In genomic region chr6:83506258-83507167, GRCm38 (mm10) we compare ENCODE assay signal across 8 mouse cellular contexts. TPM values are rescaled to one million over a fixed set of nuclear protein-coding genes. Genes with fewer than 3 reads are reported as not detected.
DNase-seq lines count a peak whose midpoint lies in the region; ATAC-seq and TF ChIP-seq lines count a peak whose summit lies in the region.

Gene Dguok (minus strand): TSS chr6:83506969.

- under 1% methylated on average over 54 of the region's 54 CpGs for WGBS in kidney, embryonic 14.5 days
- WGBS in limb, embryonic 15.5 days, result under 1% methylated on average over 54 of the region's 54 CpGs

- H3K27ac ChIP-seq in bone marrow macrophage, adult 2 months (ENCODE audit: insufficient read depth, low read depth, low read length), result peak within 1 kb of the TSS; percentile 97
- H3K27ac ChIP-seq in embryonic fibroblast, embryonic 13.5 days (ENCODE audit: insufficient read depth, low read length), result peak within 1 kb of the TSS; percentile 87
- peak within 1 kb of the TSS; percentile 94 for H3K27ac ChIP-seq in kidney, embryonic 14.5 days (ENCODE audit: low read depth, low read length)
- H3K27ac ChIP-seq in limb, embryonic 15.5 days, result peak within 1 kb of the TSS; percentile 98

- H3K4me1 ChIP-seq in bone marrow macrophage, adult 2 months (ENCODE audit: control insufficient read depth, insufficient read depth, low read length), result peaks cover 35% of the 10 kb centered on the region
- no peaks in the 10 kb centered on the region; the same call in 1 of the 2 replicates for H3K4me1 ChIP-seq in embryonic fibroblast, embryonic 13.5 days (ENCODE audit: control insufficient read depth, insufficient read depth, low read length)
- H3K4me1 ChIP-seq in kidney, embryonic 14.5 days (ENCODE audit: control insufficient read depth, insufficient read depth, low read length), result peaks cover 6% of the 10 kb centered on the region; the same call in 1 of the 2 replicates
- peaks cover 9% of the 10 kb centered on the region for H3K4me1 ChIP-seq in limb, embryonic 15.5 days

- peak; percentile 94 for DNase-seq in A20 (ENCODE audit: low read depth, low spot score)
- DNase-seq in heart, adult 9 months (ENCODE audit: low spot score in 2 of 2), result peak; percentile 98 to 99
- DNase-seq in monocyte, adult 2 months (ENCODE audit: low read depth in 1 of 2, low spot score in 2 of 2), result peak; percentile 95 to 96
- DNase-seq in spleen, postnatal 36 days (ENCODE audit: low spot score in 2 of 2), result peak; percentile 99

- H3K36me3 ChIP-seq in kidney, embryonic 14.5 days (ENCODE audit: control insufficient read depth, insufficient read depth, low read length), result no peaks in the 10 kb centered on the region
- H3K36me3 ChIP-seq in limb, embryonic 15.5 days, result peaks cover 3% of the 10 kb centered on the region; the same call in 1 of the 2 replicates

- peak within 1 kb of the TSS; percentile 72 for H3K4me2 ChIP-seq in kidney, embryonic 14.5 days (replicated peaks; ENCODE audit: low read depth, low read length)
- peak within 1 kb of the TSS; percentile 71 for H3K4me2 ChIP-seq in limb, embryonic 15.5 days

- no peaks in the 10 kb centered on the region for H3K9me3 ChIP-seq in kidney, embryonic 14.5 days (ENCODE audit: control insufficient read depth, low read length)
- H3K9me3 ChIP-seq in limb, embryonic 15.5 days, result no peaks in the 10 kb centered on the region

- peak within 1 kb of the TSS; percentile 79 for H3K4me3 ChIP-seq in bone marrow macrophage, adult 2 months (ENCODE audit: insufficient read depth, low read length)
- H3K4me3 ChIP-seq in embryonic fibroblast, embryonic 13.5 days (ENCODE audit: insufficient read depth, low read length), result peak within 1 kb of the TSS; percentile 59
- H3K4me3 ChIP-seq in kidney, embryonic 14.5 days (ENCODE audit: low read length), result peak within 1 kb of the TSS; percentile 81
- H3K4me3 ChIP-seq in limb, embryonic 15.5 days, result peak within 1 kb of the TSS; percentile 81

- no peaks in the 10 kb centered on the region for H3K27me3 ChIP-seq in kidney, embryonic 14.5 days (ENCODE audit: control insufficient read depth, insufficient read depth, low read length)
- H3K27me3 ChIP-seq in limb, embryonic 15.5 days, result no peaks in the 10 kb centered on the region

- ATAC-seq in kidney, embryonic 14.5 days (ENCODE audit: low FRiP score, low TSS enrichment), result peak; percentile 99
- ATAC-seq in limb, embryonic 15.5 days (ENCODE audit: insufficient number of reproducible peaks, low FRiP score, low TSS enrichment, low read depth), result peak; percentile 99

- peak within 1 kb of the TSS; percentile 87 for H3K9ac ChIP-seq in kidney, embryonic 14.5 days (ENCODE audit: low read depth, low read length)
- H3K9ac ChIP-seq in limb, embryonic 15.5 days, result peak within 1 kb of the TSS; percentile 87

- TF ChIP-seq CTCF in bone marrow macrophage, adult 2 months (IDR thresholded peaks at IDR 0.05; ENCODE audit: low read depth, low read length), result no peak
- TF ChIP-seq CTCF in embryonic fibroblast, embryonic 13.5 days (IDR thresholded peaks at IDR 0.05; ENCODE audit: borderline replicate concordance, insufficient read depth, low read length), result no peak

- 0 out of 2 replicates have a peak, but pooled peaks have one; percentile 14 for TF ChIP-seq POLR2A in bone marrow macrophage, adult 2 months (IDR thresholded peaks at IDR 0.05; ENCODE audit: borderline replicate concordance, low read depth, low read length)
- peak; percentile 85 for TF ChIP-seq POLR2A in embryonic fibroblast, embryonic 13.5 days (IDR thresholded peaks at IDR 0.05; ENCODE audit: low read depth, low read length)

RNA-seq across cellular contexts. Expression of gene Dguok, which starts in this region (rescaled TPM):
- 61.5 and 63.2 TPM in 2 replicates for polyA plus RNA-seq in bone marrow macrophage, adult 2 months (2012; ENCODE audit: insufficient read depth, insufficient read length, missing spikeins)
- polyA plus RNA-seq in embryonic fibroblast, embryonic 13.5 days (2011; ENCODE audit: insufficient read length, low read depth, missing spikeins), result 27.6 and 39.7 TPM in 2 replicates
- polyA plus RNA-seq in kidney, embryonic 14.5 days (2014; fragmentation: Nextera tagmentation; extraction: Ambion mirVana), result 69.3 and 78.2 TPM in 2 replicates
- polyA plus RNA-seq in limb, embryonic 15.5 days (2015; fragmentation: Nextera tagmentation; extraction: Ambion mirVana), result 86.6 and 88.6 TPM in 2 replicates

Comparison
In these comparisons a context has a peak if more than half of its experiments do, and no peak if none do; other contexts are left out.
1. Peak in every context shown above with its lines: DNase-seq, ATAC-seq, H3K4me3 ChIP-seq and H3K27ac ChIP-seq.